ENCODE assay signal across 9 mouse cellular contexts in the genomic region with DNA sequence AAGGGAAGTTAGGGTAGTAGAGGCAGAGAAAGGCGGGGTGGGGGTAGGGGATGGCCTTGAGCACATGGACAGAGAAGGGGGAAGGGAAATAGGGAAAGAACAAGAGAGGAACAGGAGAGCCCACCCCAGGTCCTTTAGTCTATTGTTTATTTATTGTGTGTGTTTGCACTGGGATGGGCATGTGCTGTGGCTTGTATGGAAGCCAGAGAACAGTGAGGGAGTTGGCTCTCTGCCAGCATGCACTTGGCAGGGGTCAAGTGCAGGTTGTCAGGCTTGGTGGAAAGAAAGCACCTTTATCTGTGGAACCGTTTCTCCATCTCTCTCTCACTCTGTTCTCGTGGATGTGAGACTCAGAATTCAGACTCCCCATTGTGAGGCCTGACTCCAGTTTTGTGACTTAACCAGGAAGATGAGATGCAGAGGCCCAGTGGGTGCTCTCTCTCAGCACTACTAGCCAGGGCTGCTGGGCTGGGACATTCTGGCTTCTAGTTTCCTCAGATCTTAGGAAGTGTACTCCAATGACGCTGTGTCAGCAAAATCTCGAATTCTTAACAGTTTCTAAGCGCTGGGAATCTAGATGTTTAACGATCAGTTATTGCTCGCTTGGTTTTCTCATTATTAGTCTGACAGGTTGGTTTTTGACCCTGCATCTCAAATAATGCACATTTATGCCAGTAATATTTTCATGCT. TPM values are rescaled to one million over a fixed set of nuclear protein-coding genes. Genes with fewer than 3 reads are reported as not detected.
DNase-seq lines count a peak whose midpoint lies in the region; ATAC-seq and TF ChIP-seq lines count a peak whose summit lies in the region.
"Had no signal": no experiment of that assay in that cellular context is flagged by ENCODE, and none has a peak within 500 bp of the region (broad histone marks: within the 10 kb centered on the region; RNA-seq: fewer than 3 reads in every experiment).

No protein-coding gene starts in this region.

- DNase-seq in forebrain, embryonic 11.5 days (ENCODE audit: low spot score) = no peak
- DNase-seq in CH12.LX (ENCODE audit: extremely low read depth) = no peak
- DNase-seq in right cerebral cortex, postnatal 25 days = no peak
- DNase-seq in left cerebral cortex, postnatal 14 days (ENCODE audit: low spot score in 2 of 2) = no peak

- no peaks in the 10 kb centered on the region for H3K27me3 ChIP-seq in forebrain, embryonic 15.5 days
- no peaks in the 10 kb centered on the region for H3K27me3 ChIP-seq in forebrain, embryonic 11.5 days (ENCODE audit: control insufficient read depth, insufficient read depth, low read length)
- no peaks in the 10 kb centered on the region for H3K27me3 ChIP-seq in CH12.LX (replicated peaks)
- H3K27me3 ChIP-seq in embryonic facial prominence, embryonic 13.5 days = no peaks in the 10 kb centered on the region
- no peaks in the 10 kb centered on the region for H3K27me3 ChIP-seq in limb, embryonic 13.5 days
- H3K27me3 ChIP-seq in small intestine, adult 2 months (ENCODE audit: control insufficient read depth, insufficient read depth, low read length) = no peaks in the 10 kb centered on the region

- no peak for TF ChIP-seq EP300 in CH12.LX (IDR thresholded peaks at IDR 0.05; ENCODE audit: low read length)

- in situ Hi-C loops in CH12.LX (cut with MboI; ENCODE audit: low pct_ligation_motif_present, low pct_unique_long_range_greater_than_20kb, low sequenced_read_pairs) = no loop called here

- H3K4me2 ChIP-seq in forebrain, embryonic 15.5 days (replicated peaks) = no peak overlapping the region
- H3K4me2 ChIP-seq in forebrain, embryonic 11.5 days (ENCODE audit: low read depth, low read length, severe bottlenecking) = no peak overlapping the region
- no peak overlapping the region for H3K4me2 ChIP-seq in CH12.LX (ENCODE audit: insufficient read depth, low read depth, poor library complexity, severe bottlenecking)
- no peak overlapping the region for H3K4me2 ChIP-seq in embryonic facial prominence, embryonic 13.5 days
- no peak overlapping the region for H3K4me2 ChIP-seq in limb, embryonic 13.5 days (replicated peaks)

- TF ChIP-seq POLR2A in CH12.LX (IDR thresholded peaks at IDR 0.05; ENCODE audit: low read depth, low read length) = no peak
- TF ChIP-seq POLR2A in small intestine, adult 2 months (IDR thresholded peaks at IDR 0.05; ENCODE audit: low read depth, low read length) = no peak

- peaks cover 12% of the 10 kb centered on the region for H3K4me1 ChIP-seq in forebrain, embryonic 15.5 days
- H3K4me1 ChIP-seq in forebrain, embryonic 11.5 days (replicated peaks; ENCODE audit: control insufficient read depth, insufficient read depth, low read length) = peaks cover 4% of the 10 kb centered on the region; the same call in 1 of the 2 replicates
- H3K4me1 ChIP-seq in CH12.LX (ENCODE audit: control insufficient read depth in 1 of 2, insufficient read depth in 2 of 2) = peaks cover 29 to 82% of the 10 kb centered on the region in 2 experiments
- H3K4me1 ChIP-seq in embryonic facial prominence, embryonic 13.5 days = peaks cover 43% of the 10 kb centered on the region
- H3K4me1 ChIP-seq in limb, embryonic 13.5 days = peaks cover 62% of the 10 kb centered on the region
- H3K4me1 ChIP-seq in small intestine, adult 2 months (ENCODE audit: control insufficient read depth, insufficient read depth, insufficient read length, low read length) = peaks cover 17% of the 10 kb centered on the region

- no peak overlapping the region for H3K27ac ChIP-seq in forebrain, embryonic 15.5 days (replicated peaks)
- no peak overlapping the region for H3K27ac ChIP-seq in forebrain, embryonic 11.5 days (ENCODE audit: low read depth, low read length)
- no peak overlapping the region for H3K27ac ChIP-seq in CH12.LX (ENCODE audit: insufficient read depth, low read depth)
- H3K27ac ChIP-seq in embryonic facial prominence, embryonic 13.5 days = peak overlapping the region; percentile 28
- no peak overlapping the region for H3K27ac ChIP-seq in limb, embryonic 13.5 days
- peak overlapping the region; percentile 51; the same call in 1 of the 2 replicates for H3K27ac ChIP-seq in small intestine, adult 2 months (ENCODE audit: insufficient read depth, low read depth, low read length)

- H3K79me2 ChIP-seq in CH12.LX (replicated peaks; ENCODE audit: control insufficient read depth, extremely low read depth, insufficient read depth, poor library complexity, severe bottlenecking) = no peaks in the 10 kb centered on the region

- WGBS in forebrain, embryonic 15.5 days = 46% methylated on average over 8 of the region's 8 CpGs
- WGBS in forebrain, embryonic 11.5 days = 65% methylated on average over 8 of the region's 8 CpGs
- 54% methylated on average over 8 of the region's 8 CpGs for WGBS in embryonic facial prominence, embryonic 13.5 days
- 50% methylated on average over 8 of the region's 8 CpGs for WGBS in limb, embryonic 13.5 days
- 28% methylated on average over 8 of the region's 8 CpGs for WGBS in small intestine, adult 2 months

- H3K36me3 ChIP-seq in forebrain, embryonic 15.5 days = no peaks in the 10 kb centered on the region
- H3K36me3 ChIP-seq in forebrain, embryonic 11.5 days (ENCODE audit: control insufficient read depth, insufficient read depth, low read length) = no peaks in the 10 kb centered on the region
- H3K36me3 ChIP-seq in CH12.LX (replicated peaks in 1 of 2; ENCODE audit: control insufficient read depth in 1 of 2, insufficient read depth in 1 of 2, low read length in 1 of 2) = peaks cover 23 to 67% of the 10 kb centered on the region in 2 experiments
- H3K36me3 ChIP-seq in embryonic facial prominence, embryonic 13.5 days = no peaks in the 10 kb centered on the region
- no peaks in the 10 kb centered on the region for H3K36me3 ChIP-seq in limb, embryonic 13.5 days
- H3K36me3 ChIP-seq in small intestine, adult 2 months (ENCODE audit: control insufficient read depth, insufficient read depth, low read length) = 0 out of 2 replicates have a peak, but pooled peaks cover 5% of the 10 kb centered on the region
- H3K36me3 ChIP-seq: G1E had no signal

- no peak overlapping the region for H3K9ac ChIP-seq in forebrain, embryonic 15.5 days (replicated peaks)
- no peak overlapping the region for H3K9ac ChIP-seq in forebrain, embryonic 11.5 days (ENCODE audit: low read length)
- no peak overlapping the region for H3K9ac ChIP-seq in CH12.LX (ENCODE audit: insufficient read depth, low read depth)
- H3K9ac ChIP-seq in embryonic facial prominence, embryonic 13.5 days = no peak overlapping the region
- H3K9ac ChIP-seq in limb, embryonic 13.5 days = no peak overlapping the region

- intact Hi-C loops in left cerebral cortex, postnatal 14 days (cut with DNase I) = no loop called here

- H3K4me3 ChIP-seq in forebrain, embryonic 15.5 days = no peak overlapping the region
- H3K4me3 ChIP-seq in forebrain, embryonic 11.5 days (ENCODE audit: low read depth, low read length) = no peak overlapping the region
- H3K4me3 ChIP-seq in CH12.LX (replicated peaks in 1 of 3; ENCODE audit: low read depth in 2 of 3, low read length in 2 of 3, poor library complexity in 1 of 3) = no peak overlapping the region
- H3K4me3 ChIP-seq in embryonic facial prominence, embryonic 13.5 days = no peak overlapping the region
- H3K4me3 ChIP-seq in limb, embryonic 13.5 days = no peak overlapping the region
- H3K4me3 ChIP-seq in small intestine, adult 2 months (ENCODE audit: low read depth, low read length) = no peak overlapping the region

- TF ChIP-seq CTCF in CH12.LX (conservative IDR thresholded peaks at IDR 0.05 in 1 of 2, IDR thresholded peaks at IDR 0.05 in 1 of 2; ENCODE audit: low read depth in 2 of 2, low read length in 2 of 2) = no peak
- TF ChIP-seq CTCF in small intestine, adult 2 months (IDR thresholded peaks at IDR 0.05; ENCODE audit: extremely low read depth, insufficient read length, insufficient replicate concordance, low read depth, low read length) = no peak

- peak; percentile 47; the same call in 1 of the 2 replicates for ATAC-seq in forebrain, embryonic 15.5 days (replicated peaks)
- ATAC-seq in forebrain, embryonic 11.5 days (replicated peaks; ENCODE audit: low FRiP score) = no peak
- no peak for ATAC-seq in embryonic facial prominence, embryonic 13.5 days (ENCODE audit: insufficient number of reproducible peaks, insufficient read depth, low FRiP score, low TSS enrichment, low read depth)
- 0 out of 2 replicates have a peak, but pooled peaks have one; percentile 9 for ATAC-seq in limb, embryonic 13.5 days (ENCODE audit: low FRiP score, low read depth)

- TF ChIP-seq RAD21 in CH12.LX (IDR thresholded peaks at IDR 0.05; ENCODE audit: low read depth, low read length) = no peak

- no peaks in the 10 kb centered on the region for H3K9me3 ChIP-seq in forebrain, embryonic 15.5 days
- H3K9me3 ChIP-seq in forebrain, embryonic 11.5 days (ENCODE audit: control insufficient read depth, low read length) = no peaks in the 10 kb centered on the region
- no peaks in the 10 kb centered on the region for H3K9me3 ChIP-seq in CH12.LX (replicated peaks; ENCODE audit: low read length)
- H3K9me3 ChIP-seq in embryonic facial prominence, embryonic 13.5 days = no peaks in the 10 kb centered on the region
- H3K9me3 ChIP-seq in limb, embryonic 13.5 days = no peaks in the 10 kb centered on the region
- H3K9me3 ChIP-seq: G1E had no signal

- dilution Hi-C loops in CH12.LX (cut with MboI; ENCODE audit: extremely low pct_ligation_motif_present, extremely low pct_unique_long_range_greater_than_20kb, low sequenced_read_pairs) = no loop called here

TF ChIP-seq in CH12.LX, 34 proteins besides CTCF, POLR2A, EP300 and RAD21:
- TF ChIP-seq USF1 (IDR thresholded peaks at IDR 0.05; ENCODE audit: low read depth, low read length) (no peak), MAFK (IDR thresholded peaks at IDR 0.05; ENCODE audit: insufficient replicate concordance, low read length) (peak; percentile 87)

RNA-seq across cellular contexts. Expression of a gene that starts 36.2 kb away (rescaled TPM):
- polyA plus RNA-seq in forebrain, embryonic 15.5 days (2015; fragmentation: Nextera tagmentation; extraction: Ambion mirVana) = 1.6 TPM in 2 replicates
- 3.3 and 3.9 TPM in 2 replicates for polyA plus RNA-seq in forebrain, embryonic 11.5 days (2014; fragmentation: Nextera tagmentation; extraction: Ambion mirVana)
- total RNA-seq in CH12.LX (2012; rRNA removed) (46.2 and 49.6 TPM in 2 replicates), CH12.LX (2014; rRNA removed) (24.8 and 26.9 TPM in 2 replicates)
- polyA plus RNA-seq in CH12.LX (2012; ENCODE audit: insufficient read length, low read depth) = 64.4 and 65.6 TPM in 2 replicates
- 3.3 TPM in 2 replicates for polyA plus RNA-seq in embryonic facial prominence, embryonic 13.5 days (2015; fragmentation: Nextera tagmentation; extraction: Ambion mirVana)
- polyA plus RNA-seq in limb, embryonic 13.5 days (2015; fragmentation: Nextera tagmentation; extraction: Ambion mirVana) = 2.8 and 3.3 TPM in 2 replicates
- polyA plus RNA-seq in small intestine, adult 2 months (2012; rRNA removed) = 6.8 and 15.2 TPM in 2 replicates
- 1 to 10 TPM; 3.6 to 4.3 TPM for total RNA-seq in left cerebral cortex, postnatal 14 days (2021)
- polyA plus RNA-seq: G1E had no signal

Comparison
In these comparisons a context has a peak if more than half of its experiments do, and no peak if none do; other contexts are left out.
1. ATAC-seq: peak in forebrain, embryonic 15.5 days (single experiment) and limb, embryonic 13.5 days (single experiment); none in forebrain, embryonic 11.5 days (single experiment) and embryonic facial prominence, embryonic 13.5 days (single experiment).
2. H3K27ac ChIP-seq: peak in embryonic facial prominence, embryonic 13.5 days (single experiment) and small intestine, adult 2 months (single experiment); none in forebrain, embryonic 15.5 days (single experiment), forebrain, embryonic 11.5 days (single experiment), CH12.LX (single experiment) and limb, embryonic 13.5 days (single experiment).